Mouse (Mus musculus) heart, postnatal 10 days (tissue): Measurements from ENCODE around the gene Cox7c. TPM values are rescaled to one million over a fixed set of nuclear protein-coding genes. Genes with fewer than 3 reads are reported as not detected.
A peak's percentile ranks its signal among the peaks of the same experiment; 100 is the strongest.
"Not testable (repeated sequence)": the region's sequence is repeated elsewhere in the genome, so short reads cannot be mapped to it uniquely, and the experiment has no call there.

ENCODE experiments used
- DNase-seq, 2 experiments: peaks; one replicate each; pipeline ENCODE4 v3.0.0; 2021
- intact Hi-C: fragments of 180-260 bp; cut with DNase I; formaldehyde crosslinking; loops from one replicate; pipeline ENCODE4 v1.15.1; 2025
- total RNA-seq, 2 experiments: library from RNA; stranded (reverse); gene quantifications; 2 replicates each; pipeline ENCODE4 v1.2.3; 2021

Cox7c gene
- 1,000 to 10,000 TPM; 1,453 to 1,476 TPM for total RNA-seq

DNA sequence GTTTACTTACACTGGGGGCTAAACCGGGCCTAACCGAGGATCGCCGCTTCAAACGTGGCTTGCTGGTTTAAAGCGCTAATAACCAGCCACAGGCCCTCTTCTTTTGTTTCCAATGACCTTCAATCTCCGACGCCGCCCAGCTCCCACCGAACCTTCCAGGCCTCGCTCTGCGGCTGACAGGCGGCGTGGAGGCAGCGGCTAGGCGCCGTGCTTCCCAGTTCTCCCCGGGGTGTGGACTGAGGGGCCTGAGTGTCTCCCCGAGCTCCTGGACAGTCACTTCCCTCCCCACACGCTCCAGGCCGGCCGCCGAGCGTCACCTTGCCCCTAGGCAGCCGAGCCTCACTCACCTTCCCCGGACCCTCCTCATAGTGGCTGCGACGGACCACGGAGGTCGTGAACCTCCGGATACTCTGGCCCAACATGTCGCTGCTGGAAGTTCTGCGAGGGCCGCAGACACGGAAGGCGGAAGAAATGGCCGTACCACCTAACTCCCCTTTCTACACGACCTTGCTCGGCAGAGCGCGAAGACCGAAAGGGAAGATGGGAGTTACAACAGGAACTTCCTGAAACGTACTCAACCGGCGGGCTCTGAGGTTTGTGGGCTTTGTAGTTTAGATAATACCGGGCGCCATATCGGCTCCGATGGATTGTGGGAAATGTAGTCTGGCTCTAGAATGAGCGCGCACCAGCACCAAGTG lies at the start of gene Cox7c:
Gene Cox7c (minus strand): TSS at position 651 of the 698 bp plus-strand sequence.
- DNase-seq, result peak; percentile 88 to 91
- intact Hi-C loops, result loop anchor here (10.0 kb wide), 1 partner anchor 852 kb away; no protein-coding TSS in a partner anchor

- intact Hi-C loops, result no loop called here
- no peak for DNase-seq
These were observed 21.5 kb upstream of the Cox7c start for GRCm38 (mm10) chr13:86068011-86068724.

DNA sequence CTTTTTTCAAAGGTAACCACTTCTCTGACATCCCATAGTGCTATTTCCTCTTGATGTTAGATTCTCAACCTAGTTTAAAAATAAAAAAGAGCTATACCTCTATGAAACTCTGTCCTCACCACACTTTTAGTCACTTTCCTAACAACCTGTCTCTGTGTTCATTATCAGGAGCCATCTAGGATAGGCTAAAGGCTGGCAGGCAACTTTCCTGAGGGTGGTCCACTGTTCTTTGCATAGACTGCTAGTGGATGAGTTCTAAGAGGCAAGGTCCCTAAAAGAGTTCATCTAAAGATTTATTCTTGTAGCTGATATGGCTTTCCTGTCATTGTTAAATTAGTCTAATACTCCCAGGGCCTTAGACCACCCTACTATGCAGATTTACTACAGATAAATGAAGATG lies 20.8 kb upstream of the Cox7c start:
- intact Hi-C loops, result no loop called here

GRCm38 (mm10) chr13:86054091-86054490 lies 7.4 kb upstream of the Cox7c start:
- intact Hi-C loops, DNase-seq: not testable (repeated sequence)

More for the DNA sequence above, 20.8 kb upstream of the Cox7c start:
- DNase-seq, result no peak

DNA sequence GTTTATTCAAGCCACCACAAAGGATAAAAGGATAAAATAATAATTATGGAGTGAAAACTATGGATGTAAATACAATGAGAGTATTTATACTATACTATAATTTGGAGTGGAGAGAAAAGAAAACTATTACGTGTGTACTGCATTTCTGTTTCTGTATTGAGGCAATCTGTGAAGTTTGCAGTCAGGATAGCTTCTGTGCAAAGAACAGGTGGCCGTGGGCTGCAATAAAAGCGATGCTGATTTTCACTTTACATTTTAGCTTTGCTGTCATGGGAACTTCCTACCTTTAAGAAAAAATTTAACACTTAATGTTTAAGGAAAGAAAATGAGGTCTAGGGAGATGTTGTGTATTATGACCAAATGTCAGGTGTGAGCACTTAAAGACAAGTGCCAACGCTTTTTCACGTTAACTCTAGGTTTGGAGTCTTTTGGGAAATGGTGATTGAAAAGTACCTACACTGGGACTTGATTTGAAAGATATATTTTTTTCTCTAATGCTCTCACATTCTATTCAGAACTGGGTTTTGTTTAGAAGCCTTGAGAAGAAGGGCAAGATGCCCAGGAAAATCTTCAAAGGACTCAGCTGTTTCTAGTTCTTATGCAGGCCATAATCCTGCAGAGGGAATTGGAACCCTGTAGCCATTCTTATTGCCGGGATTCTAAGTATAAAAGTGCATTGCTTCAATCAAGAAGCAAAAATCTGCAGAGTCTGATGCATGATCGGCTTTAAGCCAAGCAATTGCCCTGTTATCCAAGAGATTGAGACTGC lies 41.6 kb downstream of the Cox7c start:
- DNase-seq, result no peak
- intact Hi-C loops, result no loop called here
